Mouse (Mus musculus) lung, embryonic 15.5 days (tissue): ENCODE measurements around the gene Rab3gap2. TPM values are rescaled to one million over a fixed set of nuclear protein-coding genes. Genes with fewer than 3 reads are reported as not detected.
A peak's percentile ranks its signal among the peaks of the same experiment; 100 is the strongest.

Experiments used
- ATAC-seq: fragments of 200-750 bp; cut with Nextera tagmentation; 2 replicates; pipeline ENCODE4 v1.8.0; 2017; ENCODE audit warnings: moderate number of reproducible peaks, borderline replicate concordance; ENCODE audit not compliant: low FRiP score, low TSS enrichment; ENCODE audit errors: extremely low read depth
- H3K27ac ChIP-seq: fragments of 300-500 bp; sonication (generic); 2 replicates; pipeline ENCODE4 v1.5.1; 2015; ENCODE audit warnings: moderate library complexity, mild to moderate bottlenecking, inconsistent platforms
- H3K27me3 ChIP-seq: fragments of 300-500 bp; sonication (generic); 2 replicates; pipeline ENCODE4 v1.6.1; 2015; ENCODE audit warnings: inconsistent platforms
- H3K36me3 ChIP-seq: fragments of 300-500 bp; sonication (generic); 2 replicates; pipeline ENCODE4 v1.6.1; 2015; ENCODE audit warnings: inconsistent platforms
- H3K4me1 ChIP-seq: fragments of 300-500 bp; sonication (generic); 2 replicates; pipeline ENCODE4 v1.6.1; 2015; ENCODE audit warnings: inconsistent platforms
- H3K4me2 ChIP-seq: fragments of 300-500 bp; sonication (generic); 2 replicates; pipeline ENCODE4 v1.6.1; 2015; ENCODE audit warnings: inconsistent platforms, mild to moderate bottlenecking, moderate library complexity
- H3K4me3 ChIP-seq: fragments of 300-500 bp; sonication (generic); 2 replicates; pipeline ENCODE4 v1.5.1; 2015; ENCODE audit warnings: mild to moderate bottlenecking, inconsistent platforms
- H3K9ac ChIP-seq: fragments of 300-500 bp; sonication (generic); 2 replicates; pipeline ENCODE4 v1.6.1; 2015; ENCODE audit warnings: inconsistent platforms
- H3K9me3 ChIP-seq: fragments of 300-500 bp; sonication (generic); 2 replicates; pipeline ENCODE4 v1.6.1; 2016; ENCODE audit warnings: inconsistent platforms
- WGBS: fragments of 180-500 bp; shearing (Covaris S2); methylation state at CpG from one replicate; pipeline ENCODE4 v1.1.7; 2015; 5-methylcytosine and 5-hydroxymethylcytosine counted together
- polyA plus RNA-seq: library from polyadenylated mRNA; unstranded; fragments of >200 nt; fragmentation: Nextera tagmentation; extraction: Ambion mirVana; gene quantifications from 2 replicates; pipeline ENCODE4 v1.2.1, GENCODE M21; 2015

Gene Rab3gap2
- polyA plus RNA-seq, 1 experiment from 2014 or later, result 20.9 TPM

GRCm38 (mm10) chr1:185229406-185230201 is 25.7 kb downstream of the Rab3gap2 start:
- no peaks in the 10 kb centered on the region for H3K27me3 ChIP-seq
- WGBS, result 34% methylated on average over 7 of the region's 7 CpGs
- peaks cover 8% of the 10 kb centered on the region; the same call in 1 of the 2 replicates for H3K4me1 ChIP-seq
- H3K9me3 ChIP-seq, result no peaks in the 10 kb centered on the region
- H3K4me3 ChIP-seq, result no peak overlapping the region
- H3K36me3 ChIP-seq, result peaks cover 8% of the 10 kb centered on the region; the same call in 1 of the 2 replicates
- no peak overlapping the region for H3K4me2 ChIP-seq
- no peak overlapping the region for H3K9ac ChIP-seq
- no peak for ATAC-seq
- no peak overlapping the region for H3K27ac ChIP-seq

DNA sequence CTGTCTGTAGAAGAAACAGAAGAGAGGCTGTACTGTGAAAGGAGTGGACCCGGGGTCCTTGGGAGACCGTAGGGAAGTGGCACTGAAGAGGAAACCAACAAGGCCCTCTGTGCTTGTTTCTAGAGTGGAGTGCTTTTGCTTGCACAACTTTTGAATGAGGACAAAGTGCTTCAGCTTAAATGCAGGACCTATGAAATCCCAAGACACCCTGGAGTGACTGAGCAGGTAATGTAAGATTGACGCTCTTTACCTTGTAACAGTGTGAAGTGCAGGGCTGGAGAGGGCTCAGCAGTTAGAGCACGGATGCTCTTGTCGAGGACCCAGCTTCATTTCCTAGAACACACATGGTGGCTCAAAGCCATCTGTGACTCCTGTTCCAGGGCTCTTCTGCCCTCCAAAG is 31.9 kb downstream of the Rab3gap2 start:
- peaks cover 38% of the 10 kb centered on the region for H3K36me3 ChIP-seq
- no peak overlapping the region for H3K9ac ChIP-seq
- WGBS, result 81% methylated on average over 5 of the region's 5 CpGs
- no peak for ATAC-seq
- H3K27me3 ChIP-seq, result no peaks in the 10 kb centered on the region
- no peaks in the 10 kb centered on the region for H3K9me3 ChIP-seq
- no peak overlapping the region for H3K4me2 ChIP-seq
- H3K4me3 ChIP-seq, result no peak overlapping the region
- no peak overlapping the region for H3K27ac ChIP-seq
- H3K4me1 ChIP-seq, result no peaks in the 10 kb centered on the region

GRCm38 (mm10) chr1:185236530-185236929 is 32.6 kb downstream of the Rab3gap2 start:
- no peak for ATAC-seq
- Histone ChIP-seq H3K27me3 (no peaks in the 10 kb centered on the region), H3K9ac (no peak overlapping the region), H3K4me2 (no peak overlapping the region), H3K27ac (no peak overlapping the region), H3K4me3 (no peak overlapping the region), H3K4me1 (no peaks in the 10 kb centered on the region), H3K36me3 (peaks cover 44% of the 10 kb centered on the region), H3K9me3 (no peaks in the 10 kb centered on the region)
- WGBS, result 80% methylated on average over 4 of the region's 4 CpGs

- Histone ChIP-seq H3K27ac (no peak overlapping the region), H3K36me3 (peaks cover 49% of the 10 kb centered on the region), H3K9ac (no peak overlapping the region), H3K9me3 (no peaks in the 10 kb centered on the region), H3K4me2 (no peak overlapping the region), H3K4me1 (no peaks in the 10 kb centered on the region), H3K27me3 (no peaks in the 10 kb centered on the region), H3K4me3 (no peak overlapping the region)
- no peak for ATAC-seq
- 71% methylated on average over 8 of the region's 8 CpGs for WGBS
These were observed 39.1 kb downstream of the Rab3gap2 start for GRCm38 (mm10) chr1:185243013-185243412.

- WGBS, result 64% methylated on average over 7 of the region's 7 CpGs
- no peak for ATAC-seq
These were observed 41.5 kb downstream of the Rab3gap2 start for GRCm38 (mm10) chr1:185245456-185245855.

DNA sequence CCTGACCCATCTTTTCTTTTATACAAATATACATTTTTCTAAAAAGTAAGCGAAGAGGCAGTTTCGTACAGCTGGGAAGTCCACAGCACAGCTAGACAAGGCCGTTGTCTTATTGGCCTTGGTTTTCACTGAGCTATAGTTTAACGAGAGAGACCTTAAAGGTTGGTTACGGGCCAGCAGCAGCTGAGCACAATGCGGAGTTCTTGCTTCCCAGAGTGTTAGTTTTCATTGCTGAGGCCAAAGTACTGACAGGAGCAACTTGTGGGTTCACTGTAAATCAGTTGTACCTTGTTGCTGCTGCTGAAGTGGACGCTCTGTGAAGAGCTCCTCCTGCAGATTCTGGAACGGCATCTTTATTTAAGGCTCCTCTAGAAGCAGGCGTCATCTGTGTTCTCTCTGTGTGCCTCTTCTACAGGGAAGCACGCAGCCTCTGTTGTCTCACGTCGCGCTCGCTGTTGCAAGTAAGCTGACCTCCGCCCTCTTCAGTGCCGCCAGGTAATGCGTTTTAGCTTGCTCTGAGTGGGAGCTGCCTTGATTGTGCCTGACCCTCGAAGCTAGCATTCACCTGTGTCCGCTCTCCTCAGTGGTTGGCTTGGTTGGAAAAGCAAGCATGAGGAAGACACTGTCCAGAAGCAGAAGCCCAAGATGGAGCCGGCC is 43.6 kb downstream of the Rab3gap2 start:
- ATAC-seq, result no peak
- Histone ChIP-seq H3K27me3 (no peaks in the 10 kb centered on the region), H3K9ac (no peak overlapping the region), H3K36me3 (peaks cover 45% of the 10 kb centered on the region), H3K9me3 (no peaks in the 10 kb centered on the region), H3K4me1 (peaks cover 3% of the 10 kb centered on the region; the same call in 1 of the 2 replicates), H3K4me3 (no peak overlapping the region), H3K4me2 (no peak overlapping the region), H3K27ac (no peak overlapping the region)
- 80% methylated on average over 20 of the region's 20 CpGs for WGBS

More at GRCm38 (mm10) chr1:185245456-185245855, 41.5 kb downstream of the Rab3gap2 start:
- Histone ChIP-seq H3K9me3 (no peaks in the 10 kb centered on the region), H3K36me3 (peaks cover 46% of the 10 kb centered on the region), H3K4me2 (no peak overlapping the region), H3K27ac (no peak overlapping the region), H3K27me3 (no peaks in the 10 kb centered on the region), H3K9ac (no peak overlapping the region), H3K4me1 (no peaks in the 10 kb centered on the region), H3K4me3 (no peak overlapping the region)

DNA sequence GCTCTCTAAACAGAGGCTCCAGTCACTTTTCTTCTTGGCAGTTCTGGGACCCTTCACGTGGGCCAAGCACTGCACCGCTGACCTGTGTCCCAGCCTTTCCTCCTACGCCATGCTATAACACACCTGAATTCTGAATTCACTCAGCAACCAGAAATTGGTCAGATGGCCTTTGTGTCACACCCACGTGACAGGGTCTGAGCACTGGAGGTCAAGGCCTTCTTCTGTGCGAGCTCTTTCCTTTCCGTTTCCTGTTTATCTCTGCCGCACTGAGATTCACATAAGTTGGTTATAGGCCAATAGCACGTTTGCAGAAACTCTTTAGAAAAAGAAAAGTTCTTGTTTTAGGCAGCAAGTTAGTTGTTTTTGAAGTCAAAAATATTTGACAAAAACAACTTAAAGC is 44.8 kb downstream of the Rab3gap2 start:
- ATAC-seq, result no peak
- H3K9ac ChIP-seq, result no peak overlapping the region
- no peak overlapping the region for H3K4me2 ChIP-seq
- no peaks in the 10 kb centered on the region for H3K9me3 ChIP-seq
- 63% methylated on average over 8 of the region's 8 CpGs for WGBS
- 0 out of 2 replicates have a peak overlapping the region, but pooled peaks have one; percentile 6 for H3K27ac ChIP-seq
- H3K36me3 ChIP-seq, result peaks cover 46% of the 10 kb centered on the region
- H3K27me3 ChIP-seq, result no peaks in the 10 kb centered on the region
- no peak overlapping the region for H3K4me3 ChIP-seq
- H3K4me1 ChIP-seq, result peaks cover 9% of the 10 kb centered on the region; the same call in 1 of the 2 replicates

GRCm38 (mm10) chr1:185252351-185252750 is 48.4 kb downstream of the Rab3gap2 start:
- WGBS, result 65% methylated on average over 3 of the region's 3 CpGs
- Histone ChIP-seq H3K36me3 (peaks cover 44% of the 10 kb centered on the region), H3K9ac (no peak overlapping the region), H3K4me1 (peaks cover 9% of the 10 kb centered on the region; the same call in 1 of the 2 replicates), H3K9me3 (no peaks in the 10 kb centered on the region), H3K4me2 (no peak overlapping the region), H3K4me3 (no peak overlapping the region), H3K27ac (no peak overlapping the region), H3K27me3 (no peaks in the 10 kb centered on the region)
- ATAC-seq, result no peak

GRCm38 (mm10) chr1:185253140-185253892 is 49.4 kb downstream of the Rab3gap2 start:
- H3K4me3 ChIP-seq, result no peak overlapping the region
- peak; percentile 31; the same call in 1 of the 2 replicates for ATAC-seq
- H3K9me3 ChIP-seq, result no peaks in the 10 kb centered on the region
- peaks cover 9% of the 10 kb centered on the region; the same call in 1 of the 2 replicates for H3K4me1 ChIP-seq
- WGBS, result 50% methylated on average over 12 of the region's 12 CpGs
- no peak overlapping the region for H3K4me2 ChIP-seq
- no peaks in the 10 kb centered on the region for H3K27me3 ChIP-seq
- peaks cover 38% of the 10 kb centered on the region for H3K36me3 ChIP-seq
- no peak overlapping the region for H3K9ac ChIP-seq
- no peak overlapping the region for H3K27ac ChIP-seq

GRCm38 (mm10) chr1:185255336-185255735 is 51.4 kb downstream of the Rab3gap2 start:
- Histone ChIP-seq H3K4me2 (no peak overlapping the region), H3K4me3 (no peak overlapping the region), H3K27me3 (no peaks in the 10 kb centered on the region), H3K9ac (no peak overlapping the region), H3K9me3 (no peaks in the 10 kb centered on the region), H3K36me3 (peaks cover 38% of the 10 kb centered on the region), H3K4me1 (peaks cover 9% of the 10 kb centered on the region; the same call in 1 of the 2 replicates), H3K27ac (no peak overlapping the region)
- 90% methylated on average over 12 of the region's 12 CpGs for WGBS
- no peak for ATAC-seq

GRCm38 (mm10) chr1:185256753-185257152 is 52.8 kb downstream of the Rab3gap2 start:
- Histone ChIP-seq H3K27me3 (no peaks in the 10 kb centered on the region), H3K4me2 (no peak overlapping the region), H3K9me3 (no peaks in the 10 kb centered on the region), H3K27ac (no peak overlapping the region), H3K4me1 (peaks cover 9% of the 10 kb centered on the region; the same call in 1 of the 2 replicates), H3K36me3 (peaks cover 36% of the 10 kb centered on the region), H3K9ac (no peak overlapping the region), H3K4me3 (no peak overlapping the region)
- no peak for ATAC-seq
- WGBS, result 56% methylated on average over 3 of the region's 3 CpGs
